Mouse (Mus musculus) erythroblast, embryonic 14.5 days (primary cell): Measurements from ENCODE around the gene Prpf40b.

ENCODE experiments used
- GATA1 ChIP-seq: IDR thresholded peaks from 2 replicates; pipeline ENCODE4 v1.6.1; 2012; ENCODE audit warnings: low read length, inconsistent platforms, mixed read lengths
- TAL1 ChIP-seq: IDR thresholded peaks from 3 replicates; pipeline ENCODE4 v1.6.1; 2012; ENCODE audit warnings: low read length, inconsistent platforms, mixed read lengths

DNA sequence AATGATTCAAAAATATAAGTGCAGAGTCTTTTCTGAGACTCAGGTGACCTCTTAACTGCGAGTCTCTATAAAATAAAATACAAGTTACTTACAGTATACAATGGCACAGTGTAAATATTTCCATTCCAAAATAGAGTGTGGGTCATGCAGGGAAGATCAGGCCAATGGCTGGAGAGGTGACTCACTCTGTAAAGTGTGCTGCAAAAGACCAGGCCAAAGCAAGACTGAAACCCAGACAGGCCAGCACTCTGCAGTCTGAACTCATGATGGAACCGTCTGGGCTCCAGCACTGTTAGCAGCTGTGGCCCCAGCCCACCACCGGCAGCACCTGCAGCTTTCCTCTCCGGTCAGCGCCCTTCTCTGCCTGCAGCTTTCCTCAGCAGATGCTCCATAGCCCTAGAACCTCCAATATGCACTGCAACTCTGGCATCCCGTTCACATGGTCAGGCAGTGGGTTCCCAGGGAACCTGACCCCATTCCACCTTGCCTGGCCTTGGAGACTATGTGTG is 39.6 kb upstream of the Prpf40b start:
- TF ChIP-seq TAL1 (no peak), GATA1 (no peak)
